Mouse (Mus musculus) ES-Bruce4 (cell line): Measurements from ENCODE around the gene Ankrd11.

Experiments
- CTCF ChIP-seq: IDR thresholded peaks from one replicate; pipeline ENCODE4 v1.8.1; 2011; ENCODE audit warnings: low read depth, low read length
- POLR2A ChIP-seq: IDR thresholded peaks from one replicate; pipeline ENCODE4 v1.8.1; 2011; ENCODE audit warnings: low read length; ENCODE audit not compliant: insufficient read depth

DNA sequence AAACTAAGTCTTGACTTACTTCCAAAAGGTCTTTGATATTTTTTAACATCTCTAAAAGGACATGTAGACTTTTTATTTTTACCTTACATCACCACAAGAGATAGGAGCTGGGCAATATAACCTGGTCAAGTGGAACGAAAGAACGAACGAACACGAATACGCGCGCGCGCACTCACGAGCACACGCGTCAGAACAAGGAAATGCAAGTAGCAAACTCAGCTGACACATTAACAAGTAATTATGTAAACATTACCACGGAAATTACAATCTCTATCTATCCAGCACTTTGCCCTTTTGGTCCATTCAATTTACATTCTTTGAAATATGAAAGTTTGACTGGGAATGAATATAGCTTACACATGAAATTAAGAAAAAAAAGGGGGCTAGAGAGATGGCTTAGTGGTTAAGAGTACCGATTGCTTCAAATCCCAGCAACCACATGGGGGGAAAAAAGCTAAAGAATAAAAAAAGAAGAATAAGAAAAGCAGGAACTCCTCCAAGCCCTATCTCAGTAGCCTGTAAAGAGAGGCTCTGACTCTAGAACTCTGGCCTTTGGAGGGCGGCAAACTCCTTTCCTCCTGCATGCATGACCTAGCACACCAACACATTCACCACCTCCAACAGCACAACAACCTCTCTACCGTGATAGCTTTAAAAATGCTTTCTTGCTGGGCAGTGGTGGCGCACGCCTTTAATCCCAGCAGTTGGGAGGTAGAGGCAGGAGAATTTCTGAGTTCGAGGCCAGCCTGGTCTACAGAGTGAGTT, 58.7 kb downstream of the Ankrd11 start:
- TF ChIP-seq CTCF (no peak), POLR2A (no peak)
